Mouse (Mus musculus) lung, postnatal 0 days (tissue): ENCODE data around the gene Tlr3.

Source experiments
- CTCF ChIP-seq: IDR thresholded peaks from 2 replicates; pipeline ENCODE4 v1.5.1; 2016; ENCODE audit warnings: antibody characterized with exemption, mild to moderate bottlenecking
- EP300 ChIP-seq: IDR thresholded peaks from 2 replicates; pipeline ENCODE4 v1.6.1; 2016; ENCODE audit warnings: antibody characterized with exemption, mild to moderate bottlenecking, control low read depth

GRCm38 (mm10) chr8:45363220-45363619 lies 47.7 kb downstream of the Tlr3 start:
- TF ChIP-seq CTCF (no peak), EP300 (no peak)
